Mouse (Mus musculus): ENCODE results near the gene Slc39a8.

DNA sequence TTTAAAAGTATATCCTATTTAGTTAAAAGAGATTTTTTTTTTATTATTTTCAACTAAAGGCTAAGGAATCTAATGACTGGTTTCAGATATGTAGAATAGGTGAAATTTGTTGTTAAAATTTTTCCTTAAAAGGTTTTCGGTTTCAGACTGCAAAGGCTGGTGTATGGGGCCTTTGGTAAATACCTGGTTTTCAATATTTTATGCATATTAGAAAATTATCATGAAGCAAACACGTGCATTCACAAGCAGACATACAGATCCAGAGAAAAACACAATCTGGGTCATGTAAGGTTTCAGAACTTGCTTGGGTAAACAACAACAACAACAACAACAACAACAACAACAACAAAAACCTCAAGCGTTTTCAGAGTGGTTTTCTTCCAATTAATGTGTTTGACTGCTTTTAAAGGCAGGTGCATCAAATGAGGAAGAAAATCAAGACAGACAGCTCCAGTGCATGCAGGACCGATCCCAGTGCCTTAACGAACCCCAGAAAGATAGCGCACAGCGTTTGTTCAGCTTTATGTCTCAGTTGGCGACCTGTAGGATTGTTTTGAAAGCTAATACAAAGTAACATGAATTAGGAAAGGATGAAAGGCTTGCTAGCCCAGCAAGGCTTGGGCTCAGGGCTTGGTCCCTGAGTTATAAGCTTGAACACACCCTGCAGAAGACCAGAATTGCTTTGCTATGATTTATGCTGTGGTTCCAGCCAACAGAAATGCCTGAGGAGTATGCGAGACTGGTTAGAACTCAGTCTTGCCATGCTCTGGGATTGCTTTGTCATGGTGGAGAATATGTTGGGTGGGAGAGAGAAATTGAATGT, 62.2 kb downstream of the Slc39a8 start:
- TF ChIP-seq TAL1 (IDR thresholded peaks at IDR 0.05; ENCODE audit: low read length): no peak
- no peak for TF ChIP-seq GATA1 (IDR thresholded peaks at IDR 0.05; ENCODE audit: low read length)
